Mouse (Mus musculus) central nervous system, embryonic 18 days (tissue): ENCODE measurements around the gene Scgb1b29. TPM values are rescaled to one million over a fixed set of nuclear protein-coding genes. Genes with fewer than 3 reads are reported as not detected.

Experiments
- polyA plus RNA-seq: library from polyadenylated mRNA; depleted of rRNA; stranded (reverse); fragments of >200 nt; gene quantifications from 2 replicates; pipeline ENCODE4 v1.2.3, GENCODE M21; 2012; rRNA removed

Scgb1b29 gene
- polyA plus RNA-seq = not detected in 2 replicates

DNA sequence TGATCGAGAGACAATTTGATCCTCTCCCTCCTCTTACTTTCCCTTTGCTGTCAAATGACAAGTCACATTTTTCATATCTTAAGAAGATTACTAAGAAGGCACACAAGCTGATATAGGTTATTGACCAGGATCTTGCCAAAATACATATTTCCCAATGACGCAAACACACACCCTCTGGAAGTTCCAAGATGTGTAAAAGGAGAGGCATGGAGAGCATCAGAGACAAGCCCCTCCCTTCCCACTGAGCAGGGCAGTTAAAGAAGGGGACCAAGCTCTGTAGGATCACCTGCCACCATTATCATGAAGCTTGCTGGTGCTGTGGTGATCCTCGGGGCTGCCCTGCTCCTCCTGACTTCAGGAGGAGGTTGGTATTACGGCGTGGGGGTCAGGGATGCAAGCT, at the start of gene Scgb1b29:
TSS of gene Scgb1b29 (plus strand) at position 301 of the 400 bp plus-strand sequence.

Other genes with a start within 250 kb of the Scgb1b29 start
- not detected in 2 replicates for gene Scgb2b11, start 230.4 kb upstream of the Scgb1b29 start, polyA plus RNA-seq
- gene Scgb1b11, start 218.7 kb upstream of the Scgb1b29 start, polyA plus RNA-seq = not detected in 2 replicates
- not detected in 2 replicates for gene Scgb2b12, start 114.3 kb upstream of the Scgb1b29 start, polyA plus RNA-seq
- gene Scgb1b12, start 107.4 kb upstream of the Scgb1b29 start, polyA plus RNA-seq = not detected in 2 replicates